Mouse (Mus musculus) layer of hippocampus, adult 8-10 months (tissue): ENCODE data around the gene Axin1. TPM values are rescaled to one million over a fixed set of nuclear protein-coding genes. Genes with fewer than 3 reads are reported as not detected.
"Not testable (repeated sequence)": the region's sequence is repeated elsewhere in the genome, so short reads cannot be mapped to it uniquely, and the experiment has no call there.

Experiments used
- DNase-seq, 2 experiments: peaks; one replicate each; pipeline ENCODE4 v3.0.0; 2022; ENCODE audit warnings: low spot score in 2 of 2
- total RNA-seq, 4 experiments: library from RNA; stranded (reverse); gene quantifications; 2 replicates each; pipeline ENCODE4 v1.2.4; 2022

Gene Axin1
- 10 to 100 TPM; 26.7 to 31.1 (median 29.5) TPM for total RNA-seq

GRCm38 (mm10) chr17:26138239-26138836 is at the start of gene Axin1:
Gene Axin1, plus strand, starts transcription at chr17:26138688.
- DNase-seq, result peak; percentile 89 to 93

- peak; percentile 84 to 90 for DNase-seq
These were observed 48.4 kb upstream of the Axin1 start, which contains the start of gene Decr2 for GRCm38 (mm10) chr17:26089905-26090632. Gene Decr2, minus strand, starts transcription at chr17:26090337.

GRCm38 (mm10) chr17:26094531-26095110 is 43.9 kb upstream of the Axin1 start:
- DNase-seq, result no peak

DNA sequence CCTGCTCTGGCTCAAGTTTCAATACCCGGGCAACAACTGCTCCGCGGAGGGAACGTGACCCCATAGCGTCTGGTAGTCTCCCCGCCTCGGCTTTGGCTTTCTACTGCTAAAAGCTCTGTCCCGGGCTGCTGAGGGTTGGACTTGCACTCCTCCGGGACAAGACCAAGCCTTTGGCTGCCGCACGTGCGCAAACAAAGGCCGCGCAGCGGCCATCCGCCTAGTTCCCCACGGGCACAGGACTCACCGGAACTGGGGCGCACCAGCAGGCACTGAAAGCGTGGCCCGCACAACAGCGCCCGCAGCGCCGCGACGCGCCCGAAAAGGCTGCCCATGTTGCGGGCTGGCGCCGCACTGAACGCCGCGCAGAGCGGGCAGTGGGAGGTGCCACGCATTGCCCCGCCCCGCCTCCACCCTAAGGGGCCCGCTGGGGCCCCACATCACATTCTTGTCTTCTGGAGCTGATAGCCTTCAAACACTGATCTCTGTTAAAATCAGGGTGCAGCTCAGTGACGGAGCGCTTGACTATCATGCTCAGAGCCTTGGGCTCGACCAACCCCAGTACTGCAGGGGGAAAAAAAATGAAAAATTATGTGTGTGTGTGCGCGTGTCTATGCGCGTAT is 43.3 kb upstream of the Axin1 start, which contains the start of gene Nme4:
Gene Nme4, minus strand, starts transcription at position 482 of the 620 bp plus-strand sequence.
- DNase-seq, result peak; percentile 49 to 67

- no peak for DNase-seq
These were observed 40.0 kb upstream of the Axin1 start for GRCm38 (mm10) chr17:26098461-26098860.

DNA sequence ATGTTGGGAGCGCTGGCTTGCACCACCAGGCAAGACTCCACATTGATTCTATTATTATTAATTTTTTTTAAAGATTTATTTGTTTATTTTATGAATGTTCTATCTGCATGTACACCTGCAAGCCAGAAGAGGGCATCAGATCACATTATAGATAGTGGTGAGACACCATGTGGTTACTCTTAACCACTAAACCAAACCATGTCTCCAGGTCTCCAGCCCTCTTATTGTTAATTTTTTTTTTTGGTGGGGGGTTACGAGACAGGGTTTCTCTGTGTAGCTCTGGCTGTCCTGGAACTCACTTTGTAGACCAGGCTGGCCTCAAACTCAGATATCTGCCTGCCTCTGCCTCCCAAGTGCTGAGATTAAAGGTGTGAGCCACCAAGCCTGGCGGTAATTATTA is 39.2 kb upstream of the Axin1 start:
- DNase-seq, result not testable (repeated sequence)

- no peak for DNase-seq
These were observed 38.3 kb upstream of the Axin1 start for GRCm38 (mm10) chr17:26100166-26100565.

DNA sequence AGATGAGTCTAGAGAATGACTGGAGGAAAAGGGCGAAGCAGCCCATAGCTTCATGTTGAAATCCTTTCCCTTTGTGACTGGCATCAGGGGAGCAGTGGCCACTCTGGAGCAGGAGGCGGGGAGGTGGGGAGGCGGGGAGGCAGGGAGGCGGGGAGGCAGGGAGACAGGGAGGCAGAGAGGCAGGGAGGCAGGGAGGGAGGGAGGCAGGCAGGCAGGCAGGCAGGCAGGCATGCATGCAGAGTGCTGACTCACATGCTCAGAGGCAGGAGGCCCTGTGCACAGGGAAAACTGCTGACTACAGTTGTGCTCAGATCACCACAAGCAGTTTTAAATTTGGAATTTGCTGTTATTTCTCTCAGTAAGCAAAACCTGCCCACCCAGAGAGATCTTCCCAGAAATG is 37.0 kb upstream of the Axin1 start:
- no peak for DNase-seq

DNA sequence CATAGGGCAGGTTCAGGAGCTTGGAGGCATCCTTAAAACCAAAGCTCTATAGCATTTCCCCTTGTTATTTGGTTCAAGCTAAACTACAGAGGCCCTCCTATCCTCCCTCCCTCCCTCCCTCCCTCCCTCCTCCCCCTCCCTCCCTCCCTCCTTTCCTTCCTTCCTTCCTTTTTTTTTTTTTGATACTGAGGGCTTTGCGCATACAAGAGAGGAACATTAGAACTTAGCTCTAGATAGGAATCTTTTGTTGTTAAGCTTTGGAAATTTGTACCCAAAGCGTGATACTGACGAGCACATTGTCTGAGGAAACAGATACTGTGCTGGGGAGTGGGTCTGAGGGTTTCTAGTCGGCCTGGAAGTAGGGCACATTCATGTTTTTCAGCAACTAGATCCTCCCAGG is 32.9 kb upstream of the Axin1 start:
- no peak for DNase-seq

DNA sequence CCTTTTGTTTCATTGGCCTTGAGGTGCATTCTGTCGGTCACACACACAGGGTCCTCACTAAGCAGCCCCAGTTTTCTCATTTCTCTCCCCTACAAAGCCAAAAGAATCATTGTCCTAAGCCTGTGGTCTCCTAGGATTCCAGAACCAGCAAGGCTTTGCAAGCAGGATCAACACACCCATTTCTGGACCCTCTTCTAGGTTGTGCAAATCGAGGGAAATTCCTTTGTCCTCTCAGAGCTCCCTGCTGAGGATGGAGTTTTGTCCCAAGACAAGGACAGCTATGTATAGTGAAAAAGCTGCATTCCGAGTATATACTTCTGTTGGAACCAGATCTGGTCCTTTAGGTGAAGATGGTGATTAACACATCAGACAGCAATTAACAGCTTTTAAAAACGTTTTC is 28.3 kb upstream of the Axin1 start:
- DNase-seq, result no peak

DNA sequence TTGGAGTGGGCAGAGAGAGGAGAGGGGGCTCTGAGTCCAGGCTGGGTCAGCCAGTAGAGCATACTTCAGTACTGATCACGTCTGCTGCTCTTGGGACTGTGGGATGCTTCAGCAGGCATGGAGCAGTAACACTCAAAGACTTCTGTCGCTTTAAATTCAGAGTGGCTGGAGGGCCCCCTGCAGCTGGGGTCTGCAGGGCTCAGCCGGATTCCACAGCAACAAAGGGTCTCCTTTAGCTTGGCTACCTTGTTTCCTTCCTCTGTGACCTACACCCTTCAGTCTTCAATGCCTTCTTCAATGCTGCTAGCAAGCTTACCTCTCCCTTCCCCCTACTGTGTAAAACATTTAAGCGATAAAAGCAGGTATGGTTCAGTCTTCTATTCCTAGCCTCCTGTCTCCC is 27.5 kb upstream of the Axin1 start:
- no peak for DNase-seq

DNA sequence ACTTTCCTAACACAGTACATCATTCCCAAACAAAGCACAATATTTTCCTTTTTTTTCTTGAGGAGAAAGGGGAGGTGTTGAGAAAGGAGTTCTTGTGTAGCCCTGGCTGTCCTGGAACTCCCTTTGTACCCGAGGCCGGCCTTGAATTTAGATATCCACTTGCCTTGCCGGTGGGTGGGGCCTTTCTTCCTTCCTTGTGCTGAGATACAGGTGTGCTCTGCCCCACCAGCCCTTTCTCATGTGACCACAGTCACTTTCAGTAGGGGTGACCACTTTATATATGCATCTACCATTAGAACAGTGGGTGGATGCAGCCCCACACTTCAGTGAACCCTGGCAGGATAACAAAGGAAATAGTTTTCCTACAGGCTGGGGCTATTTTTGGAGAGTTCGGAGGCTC is 26.8 kb upstream of the Axin1 start:
- no peak for DNase-seq

DNA sequence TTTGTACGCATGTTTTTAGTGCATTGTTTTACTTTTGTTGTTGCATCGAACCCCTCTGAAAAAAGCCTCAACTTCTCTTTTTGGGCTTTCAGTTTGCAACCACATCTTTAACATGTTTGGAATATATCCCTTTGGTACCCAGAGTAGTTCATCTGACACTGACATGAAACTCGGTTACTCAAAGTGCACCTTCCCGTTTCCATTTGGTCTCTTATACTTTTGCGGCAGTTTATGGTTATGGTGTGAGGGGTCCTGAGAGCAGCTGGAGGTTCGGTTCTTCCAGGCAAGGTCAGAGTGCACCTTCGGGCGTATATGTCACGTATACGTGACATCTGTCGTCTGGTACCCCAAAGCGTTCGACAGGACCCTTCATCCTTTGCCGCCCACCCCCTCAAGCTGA is 25.7 kb upstream of the Axin1 start:
- no peak for DNase-seq

DNA sequence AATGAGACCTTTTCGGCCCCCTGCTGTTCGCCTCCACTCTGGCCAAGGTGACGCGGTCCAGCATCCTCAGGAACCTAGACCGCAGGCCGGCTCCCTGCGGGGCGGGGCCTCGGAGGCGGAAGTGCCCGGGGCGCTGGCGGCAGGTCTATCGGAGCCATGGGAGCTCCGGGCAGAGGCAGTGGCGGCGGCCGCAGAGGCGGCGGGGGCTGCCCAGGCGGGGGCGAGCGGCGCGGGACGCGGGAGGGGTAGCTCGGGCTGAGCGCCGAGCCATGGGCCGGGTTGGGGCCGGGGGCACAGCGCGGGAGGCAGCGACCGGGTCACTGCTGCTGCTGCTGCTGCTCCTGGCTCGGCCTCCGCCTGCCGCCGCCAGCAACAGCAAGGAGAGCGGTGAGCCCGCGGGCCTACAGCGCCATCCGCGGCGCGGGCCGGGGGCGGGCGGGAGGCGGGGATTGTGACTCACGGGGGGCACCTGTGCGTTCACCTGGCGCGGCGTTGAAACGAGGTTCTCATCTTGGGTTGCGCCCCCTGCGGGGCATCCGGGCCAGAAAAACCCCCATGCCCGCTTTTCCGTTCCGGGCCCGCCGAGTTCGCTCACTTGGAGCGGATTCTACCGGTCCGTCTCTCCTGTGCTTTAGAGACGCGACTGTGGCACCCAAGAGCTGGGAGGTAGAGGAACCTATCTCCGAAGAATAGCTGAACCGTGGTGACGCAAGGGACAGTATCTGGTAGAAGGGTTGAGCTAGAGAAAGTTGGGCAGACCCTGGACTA is 25.1 kb upstream of the Axin1 start, which contains the start of gene Tmem8:
Gene Tmem8, plus strand, starts transcription at position 119 of the 768 bp plus-strand sequence.
- peak in 1 of 2 experiments; percentile 51 for DNase-seq

DNA sequence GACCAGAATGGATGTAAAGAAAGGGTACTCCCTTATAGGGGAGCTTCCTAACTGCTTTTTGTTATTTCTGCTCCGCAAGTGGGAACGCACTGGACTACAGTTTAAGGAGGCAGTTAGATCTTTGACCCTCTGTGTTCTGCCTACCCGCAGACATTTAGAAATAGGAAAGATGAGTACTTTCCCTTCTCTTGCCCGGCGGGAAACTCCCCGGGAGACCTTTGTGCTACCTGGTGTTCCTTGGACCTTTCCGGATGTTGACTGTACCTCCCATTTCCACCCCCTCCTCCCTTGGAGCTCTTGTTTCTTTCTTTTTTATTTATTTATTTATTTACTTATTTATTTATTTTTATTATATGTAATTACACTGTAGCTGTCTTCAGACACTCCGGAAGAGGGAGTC is 24.4 kb upstream of the Axin1 start:
- DNase-seq, result no peak

DNA sequence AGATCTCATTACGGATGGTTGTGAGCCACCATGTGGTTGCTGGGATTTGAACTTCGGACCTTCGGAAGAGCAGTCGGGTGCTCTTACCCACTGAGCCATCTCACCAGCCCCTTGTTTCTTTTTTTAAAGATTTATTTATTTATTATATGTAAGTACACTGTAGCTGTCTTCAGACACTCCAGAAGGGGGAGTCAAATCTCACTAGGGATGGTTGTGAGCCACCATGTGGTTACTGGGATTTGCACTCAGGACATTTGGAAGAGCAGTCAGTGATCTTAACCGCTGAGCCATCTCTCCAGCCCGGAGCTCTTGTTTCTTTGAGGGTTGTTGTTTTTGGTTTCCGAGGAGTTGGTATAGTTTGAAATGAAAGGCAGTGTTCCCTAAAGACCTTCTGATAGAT is 24.0 kb upstream of the Axin1 start:
- DNase-seq, result not testable (repeated sequence)

GRCm38 (mm10) chr17:26115205-26115898 is 23.1 kb upstream of the Axin1 start:
- DNase-seq, result no peak

GRCm38 (mm10) chr17:26115956-26116487 is 22.5 kb upstream of the Axin1 start:
- no peak for DNase-seq

- no peak for DNase-seq
These were observed 21.8 kb upstream of the Axin1 start for GRCm38 (mm10) chr17:26116503-26117258.
